Mouse (Mus musculus): ENCODE data around the gene Mcu. TPM values are rescaled to one million over a fixed set of nuclear protein-coding genes. Genes with fewer than 3 reads are reported as not detected.

Mcu gene
- total RNA-seq, 2 experiments from 2014 or later = 39.5 to 57.3 TPM

- ATAC-seq (replicated peaks; ENCODE audit: poor library complexity) = no peak
Measured at GRCm38 (mm10) chr10:59501761-59502160, 114.7 kb downstream of the Mcu start.

- ATAC-seq (replicated peaks; ENCODE audit: poor library complexity) = no peak
Measured at GRCm38 (mm10) chr10:59500225-59500624, 116.3 kb downstream of the Mcu start.

- no peak for ATAC-seq (replicated peaks; ENCODE audit: poor library complexity)
Measured at GRCm38 (mm10) chr10:59497019-59497418, 119.5 kb downstream of the Mcu start.

GRCm38 (mm10) chr10:59494917-59495316 is 121.6 kb downstream of the Mcu start:
- no peak; the same call in 1 of the 2 replicates for ATAC-seq (replicated peaks; ENCODE audit: poor library complexity)

- peak; percentile 52; the same call in 1 of the 2 replicates for ATAC-seq (replicated peaks; ENCODE audit: poor library complexity)
Measured at GRCm38 (mm10) chr10:59494044-59494443, 122.4 kb downstream of the Mcu start.

- no peak for ATAC-seq (replicated peaks; ENCODE audit: poor library complexity)
Measured at GRCm38 (mm10) chr10:59490920-59491319, 125.6 kb downstream of the Mcu start.

GRCm38 (mm10) chr10:59489411-59489810 is 127.1 kb downstream of the Mcu start:
- ATAC-seq (replicated peaks; ENCODE audit: poor library complexity) = no peak

- ATAC-seq (replicated peaks; ENCODE audit: poor library complexity) = no peak
Measured at GRCm38 (mm10) chr10:59487351-59487750, 129.1 kb downstream of the Mcu start.

GRCm38 (mm10) chr10:59484318-59484717 is 132.2 kb downstream of the Mcu start:
- no peak for ATAC-seq (replicated peaks; ENCODE audit: poor library complexity)

GRCm38 (mm10) chr10:59481381-59481780 is 135.1 kb downstream of the Mcu start:
- no peak for ATAC-seq (replicated peaks; ENCODE audit: poor library complexity)

GRCm38 (mm10) chr10:59470451-59470850 is 146.0 kb downstream of the Mcu start:
- ATAC-seq (replicated peaks; ENCODE audit: poor library complexity) = no peak

GRCm38 (mm10) chr10:59467297-59467696 is 149.2 kb downstream of the Mcu start:
- ATAC-seq (replicated peaks; ENCODE audit: poor library complexity) = no peak

GRCm38 (mm10) chr10:59466626-59467025 is 149.9 kb downstream of the Mcu start:
- no peak for ATAC-seq (replicated peaks; ENCODE audit: poor library complexity)

- no peak for ATAC-seq (replicated peaks; ENCODE audit: poor library complexity)
Measured at GRCm38 (mm10) chr10:59465546-59465945, 150.9 kb downstream of the Mcu start.

GRCm38 (mm10) chr10:59462307-59462706 is 154.2 kb downstream of the Mcu start:
- no peak for ATAC-seq (replicated peaks; ENCODE audit: poor library complexity)

GRCm38 (mm10) chr10:59459767-59460166 is 156.7 kb downstream of the Mcu start:
- no peak for ATAC-seq (replicated peaks; ENCODE audit: poor library complexity)

- no peak for ATAC-seq (replicated peaks; ENCODE audit: poor library complexity)
Measured at GRCm38 (mm10) chr10:59454631-59455030, 161.9 kb downstream of the Mcu start.

GRCm38 (mm10) chr10:59451839-59452238 is 164.7 kb downstream of the Mcu start:
- ATAC-seq (replicated peaks; ENCODE audit: poor library complexity) = peak; percentile 69

- ATAC-seq (replicated peaks; ENCODE audit: poor library complexity) = no peak
Measured at GRCm38 (mm10) chr10:59447546-59447945, 168.9 kb downstream of the Mcu start.

GRCm38 (mm10) chr10:59446911-59447437 is 169.5 kb downstream of the Mcu start:
- ATAC-seq (replicated peaks; ENCODE audit: poor library complexity) = no peak

GRCm38 (mm10) chr10:59444635-59445034 is 171.9 kb downstream of the Mcu start:
- ATAC-seq (replicated peaks; ENCODE audit: poor library complexity) = no peak

- ATAC-seq (replicated peaks; ENCODE audit: poor library complexity) = peak; percentile 39; the same call in 1 of the 2 replicates
Measured at GRCm38 (mm10) chr10:59444106-59444505, 172.4 kb downstream of the Mcu start.

GRCm38 (mm10) chr10:59443212-59443611 is 173.3 kb downstream of the Mcu start:
- ATAC-seq (replicated peaks; ENCODE audit: poor library complexity) = no peak
